Mouse (Mus musculus): ENCODE measurements at regions not wholly inside any gene's neighbourhood (a gene's known extent, or its start where the extent isn't known, plus 50 kb on each side); places are given as distances from the start of the nearest gene placed in this dataset.

- TF ChIP-seq CTCF (IDR thresholded peaks at IDR 0.05; ENCODE audit: extremely low read depth, insufficient read length, insufficient replicate concordance, low read depth, low read length) (no peak), POLR2A (IDR thresholded peaks at IDR 0.05; ENCODE audit: low read depth, low read length) (no peak)
These were observed 633.1 kb upstream of the Gm10131 start for GRCm38 (mm10) chr8:34744682-34745081.
